In the genomic region with DNA sequence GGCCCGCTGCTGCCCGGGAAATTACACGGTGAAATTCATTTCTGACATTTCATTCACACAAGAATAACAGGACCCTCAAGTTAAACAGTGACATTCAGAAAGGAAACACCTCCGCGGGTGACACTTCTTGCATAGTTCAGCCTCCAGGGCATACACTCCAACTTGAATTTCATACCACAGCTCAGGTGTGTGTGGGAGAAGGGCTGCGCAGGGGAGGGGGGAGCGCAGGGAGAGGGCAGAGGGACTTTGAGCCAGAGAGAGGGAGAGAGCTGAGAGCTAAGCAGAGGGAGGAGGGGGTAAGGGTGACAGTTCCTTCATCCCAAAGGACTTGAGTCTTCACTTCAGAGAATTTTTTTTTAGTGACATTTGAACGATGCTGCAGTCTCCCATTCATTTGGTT, we compare ENCODE assay signal across 21 mouse cellular contexts.
A peak's percentile ranks its signal among the peaks of the same experiment; 100 is the strongest.
DNase-seq lines count a peak whose midpoint lies in the region; ATAC-seq and TF ChIP-seq lines count a peak whose summit lies in the region.
"Had no signal": no experiment of that assay in that cellular context is flagged by ENCODE, and none has a peak within 500 bp of the region (broad histone marks: within the 10 kb centered on the region; RNA-seq: fewer than 3 reads in every experiment).

No protein-coding gene starts in this region.

- H3K4me2 ChIP-seq in kidney, embryonic 16.5 days (replicated peaks; ENCODE audit: low read depth, low read length), result no peak overlapping the region
- H3K4me2 ChIP-seq: embryonic facial prominence, embryonic 12.5 days; forebrain, embryonic 15.5 days; heart, embryonic 11.5 days; limb, embryonic 12.5 days; liver, embryonic 11.5 days; neural tube, embryonic 12.5 days had no signal

- ATAC-seq in kidney, embryonic 16.5 days (ENCODE audit: low FRiP score, low TSS enrichment), result peak; percentile 84; the same call in 1 of the 2 replicates
- ATAC-seq: forebrain, embryonic 15.5 days; intestine, postnatal 0 days; liver, postnatal 0 days; lung, postnatal 0 days had no signal

- no peak overlapping the region for H3K27ac ChIP-seq in kidney, embryonic 16.5 days (ENCODE audit: low read length)
- H3K27ac ChIP-seq: embryonic facial prominence, embryonic 12.5 days; forebrain, embryonic 15.5 days; layer of hippocampus, adult 2 months; limb, embryonic 12.5 days; macrophage; neural tube, embryonic 12.5 days had no signal

- no peak for DNase-seq in kidney, adult 18-20 months
- DNase-seq in brain, embryonic 14.5 days (ENCODE audit: low read depth), result peak; percentile 24
- DNase-seq in kidney, postnatal 14 days, result peak; percentile 13
- no peak for DNase-seq in adrenal gland, adult 18-20 months (ENCODE audit: low spot score in 2 of 2)
- DNase-seq in thymus, postnatal 14 days, result no peak
- DNase-seq: adrenal gland, postnatal 14 days; cerebellum, adult 8-10 months; layer of hippocampus, postnatal 36 days; liver, postnatal 0 days had no signal

- H3K27me3 ChIP-seq in kidney, embryonic 16.5 days (ENCODE audit: insufficient read depth, low read length), result no peaks in the 10 kb centered on the region
- H3K27me3 ChIP-seq in E14TG2a.4 (ENCODE audit: insufficient read depth, low read length), result no peaks in the 10 kb centered on the region
- H3K27me3 ChIP-seq: embryonic facial prominence, embryonic 12.5 days; forebrain, embryonic 15.5 days; limb, embryonic 12.5 days; neural tube, embryonic 12.5 days had no signal

- H3K4me3 ChIP-seq in kidney, embryonic 16.5 days (ENCODE audit: low read length), result no peak overlapping the region
- H3K4me3 ChIP-seq in E14TG2a.4 (replicated peaks; ENCODE audit: low read length), result 0 out of 2 replicates have a peak overlapping the region, but pooled peaks have one; percentile 37
- H3K4me3 ChIP-seq: embryonic facial prominence, embryonic 12.5 days; forebrain, embryonic 15.5 days; layer of hippocampus, adult 2 months; limb, embryonic 12.5 days; neural tube, embryonic 12.5 days had no signal

- H3K4me1 ChIP-seq in kidney, embryonic 16.5 days (ENCODE audit: insufficient read depth, low read length), result peaks cover 11% of the 10 kb centered on the region
- no peaks in the 10 kb centered on the region; the same call in 1 of the 2 replicates for H3K4me1 ChIP-seq in E14TG2a.4 (replicated peaks; ENCODE audit: low read depth, low read length)
- H3K4me1 ChIP-seq: forebrain, embryonic 15.5 days; neural tube, embryonic 12.5 days had no signal

- no peak for TF ChIP-seq POLR2A in brain, embryonic 14.5 days (IDR thresholded peaks at IDR 0.05; ENCODE audit: borderline replicate concordance, extremely low read depth, insufficient read depth, insufficient read length, poor library complexity, severe bottlenecking)

- H3K9ac ChIP-seq in kidney, embryonic 16.5 days (replicated peaks; ENCODE audit: low read length), result no peak overlapping the region
- H3K9ac ChIP-seq: embryonic facial prominence, embryonic 12.5 days; forebrain, embryonic 15.5 days; limb, embryonic 12.5 days; liver, postnatal 0 days; neural tube, embryonic 12.5 days had no signal

- no peak for TF ChIP-seq CTCF in E14TG2a.4 (conservative IDR thresholded peaks at IDR 0.05; ENCODE audit: low read length)
- TF ChIP-seq CTCF in brain, embryonic 14.5 days (IDR thresholded peaks at IDR 0.05; ENCODE audit: borderline replicate concordance, extremely low read depth, insufficient read depth, insufficient read length), result no peak

- H3K9me3 ChIP-seq in kidney, embryonic 16.5 days (ENCODE audit: low read length), result no peaks in the 10 kb centered on the region
- H3K9me3 ChIP-seq in E14TG2a.4 (ENCODE audit: low read length), result no peaks in the 10 kb centered on the region
- H3K9me3 ChIP-seq: embryonic facial prominence, embryonic 12.5 days; forebrain, embryonic 15.5 days; limb, embryonic 12.5 days; neural tube, embryonic 12.5 days had no signal

- WGBS in kidney, embryonic 16.5 days, result 38% methylated on average over 8 of the region's 8 CpGs

- H3K36me3 ChIP-seq in kidney, embryonic 16.5 days (ENCODE audit: insufficient read depth, low read length), result no peaks in the 10 kb centered on the region
- H3K36me3 ChIP-seq in E14TG2a.4 (ENCODE audit: insufficient read depth, low read length), result no peaks in the 10 kb centered on the region
- H3K36me3 ChIP-seq: embryonic facial prominence, embryonic 12.5 days; forebrain, embryonic 15.5 days; limb, embryonic 12.5 days; neural tube, embryonic 12.5 days had no signal

Comparison
In these comparisons a context has a peak if more than half of its experiments do, and no peak if none do; other contexts are left out.
1. DNase-seq: peak in brain, embryonic 14.5 days (single experiment) and kidney, postnatal 14 days (single experiment); none in kidney, adult 18-20 months (single experiment), adrenal gland, adult 18-20 months (0 of 2) and thymus, postnatal 14 days (single experiment).